Mouse (Mus musculus) heart, embryonic 14.5 days (tissue): ENCODE measurements at regions not wholly inside any gene's neighbourhood (a gene's known extent, or its start where the extent isn't known, plus 50 kb on each side); places are given as distances from the start of the nearest gene placed in this dataset. TPM values are rescaled to one million over a fixed set of nuclear protein-coding genes. Genes with fewer than 3 reads are reported as not detected.

Experiments used
- microRNA-seq: library from miRNA; unstranded; fragments of <30 nt; microRNA quantifications from one replicate; pipeline ENCODE4, GENCODE M21; 2016

Small RNAs in the stretch of these regions (microRNA-seq; reads per million reads assigned to microRNA genes)
- not detected for gene Gm25347
